ENCODE assay signal across 20 mouse cellular contexts in genomic region chr14:8462973-8463372, GRCm38 (mm10).
"Had no signal": no experiment of that assay in that cellular context is flagged by ENCODE, and none has a peak within 500 bp of the region (broad histone marks: within the 10 kb centered on the region; RNA-seq: fewer than 3 reads in every experiment).

No protein-coding gene starts in this region.

- H3K9ac ChIP-seq: limb, embryonic 13.5 days; liver, embryonic 12.5 days; liver, embryonic 15.5 days; lung, embryonic 15.5 days; midbrain, embryonic 12.5 days; stomach, embryonic 15.5 days had no signal

- H3K36me3 ChIP-seq: limb, embryonic 10.5 days; limb, embryonic 13.5 days; liver, embryonic 12.5 days; liver, embryonic 15.5 days; lung, embryonic 15.5 days; midbrain, embryonic 12.5 days; stomach, embryonic 15.5 days had no signal

- H3K27ac ChIP-seq: kidney, postnatal 0 days; left cerebral cortex, adult 2 months; limb, embryonic 10.5 days; limb, embryonic 13.5 days; liver, embryonic 12.5 days; liver, embryonic 15.5 days; lung, embryonic 15.5 days; midbrain, embryonic 12.5 days; stomach, embryonic 15.5 days had no signal

- H3K4me1 ChIP-seq: liver, embryonic 12.5 days; liver, embryonic 15.5 days; lung, embryonic 15.5 days had no signal

- H3K4me3 ChIP-seq: left cerebral cortex, adult 2 months; limb, embryonic 10.5 days; limb, embryonic 13.5 days; liver, embryonic 12.5 days; liver, embryonic 15.5 days; lung, embryonic 15.5 days; midbrain, embryonic 12.5 days; stomach, embryonic 15.5 days had no signal

- ATAC-seq: intestine, postnatal 0 days; liver, embryonic 12.5 days; midbrain, embryonic 16.5 days had no signal

- H3K9me3 ChIP-seq: limb, embryonic 10.5 days; limb, embryonic 13.5 days; liver, embryonic 12.5 days; liver, embryonic 15.5 days; lung, embryonic 15.5 days; midbrain, embryonic 12.5 days; stomach, embryonic 15.5 days had no signal

- H3K27me3 ChIP-seq: limb, embryonic 13.5 days; liver, embryonic 12.5 days; liver, embryonic 15.5 days; lung, embryonic 15.5 days; midbrain, embryonic 12.5 days; stomach, embryonic 15.5 days had no signal

- H3K4me2 ChIP-seq: limb, embryonic 13.5 days; liver, embryonic 12.5 days; liver, embryonic 15.5 days; lung, embryonic 15.5 days; midbrain, embryonic 12.5 days; stomach, embryonic 15.5 days had no signal

- DNase-seq: kidney, adult 2 months; kidney, postnatal 25 days; layer of hippocampus, postnatal 36 days; liver; lung, adult 18-20 months; lung, postnatal 4 days; right cerebral cortex, postnatal 25 days; spleen, adult 18-20 months; thymus, postnatal 25 days had no signal
